Mouse (Mus musculus): ENCODE data around the gene Rab31. TPM values are rescaled to one million over a fixed set of nuclear protein-coding genes. Genes with fewer than 3 reads are reported as not detected.

The Rab31 gene
- polyA plus RNA-seq, 1 experiment from 2014 or later = 36.7 TPM

GRCm38 (mm10) chr17:65750301-65750700, 22.3 kb downstream of the Rab31 start:
- no peak overlapping the region for H3K27ac ChIP-seq
- H3K36me3 ChIP-seq = no peaks in the 10 kb centered on the region
- no peaks in the 10 kb centered on the region for H3K27me3 ChIP-seq
- H3K4me2 ChIP-seq = no peak overlapping the region
- H3K9ac ChIP-seq = no peak overlapping the region
- H3K4me3 ChIP-seq = no peak overlapping the region
- H3K9me3 ChIP-seq = no peaks in the 10 kb centered on the region
- no peaks in the 10 kb centered on the region for H3K4me1 ChIP-seq
- no peak for ATAC-seq (ENCODE audit: borderline replicate concordance, extremely low read depth, low FRiP score, low TSS enrichment)

- ATAC-seq (ENCODE audit: borderline replicate concordance, extremely low read depth, low FRiP score, low TSS enrichment) = no peak
- Histone ChIP-seq H3K4me2 (no peak overlapping the region), H3K36me3 (no peaks in the 10 kb centered on the region), H3K27me3 (no peaks in the 10 kb centered on the region), H3K9me3 (no peaks in the 10 kb centered on the region), H3K27ac (no peak overlapping the region), H3K4me1 (no peaks in the 10 kb centered on the region), H3K9ac (no peak overlapping the region), H3K4me3 (no peak overlapping the region)
- 91% methylated on average over 7 of the region's 7 CpGs for WGBS
These were observed 22.7 kb downstream of the Rab31 start for GRCm38 (mm10) chr17:65749803-65750202.

- 77% methylated on average over 6 of the region's 6 CpGs for WGBS
- Histone ChIP-seq H3K4me2 (no peak overlapping the region), H3K27ac (no peak overlapping the region), H3K4me1 (no peaks in the 10 kb centered on the region), H3K9me3 (no peaks in the 10 kb centered on the region), H3K36me3 (no peaks in the 10 kb centered on the region), H3K27me3 (no peaks in the 10 kb centered on the region), H3K4me3 (no peak overlapping the region), H3K9ac (no peak overlapping the region)
- ATAC-seq (ENCODE audit: borderline replicate concordance, extremely low read depth, low FRiP score, low TSS enrichment) = no peak
These were observed 23.6 kb downstream of the Rab31 start for GRCm38 (mm10) chr17:65748997-65749396.

- no peak overlapping the region for H3K9ac ChIP-seq
- WGBS = 78% methylated on average over 6 of the region's 6 CpGs
- no peaks in the 10 kb centered on the region for H3K36me3 ChIP-seq
- no peak overlapping the region for H3K4me2 ChIP-seq
- H3K9me3 ChIP-seq = no peaks in the 10 kb centered on the region
- H3K27me3 ChIP-seq = no peaks in the 10 kb centered on the region
- no peak overlapping the region for H3K4me3 ChIP-seq
- no peaks in the 10 kb centered on the region for H3K4me1 ChIP-seq
- ATAC-seq (ENCODE audit: borderline replicate concordance, extremely low read depth, low FRiP score, low TSS enrichment) = no peak
- no peak overlapping the region for H3K27ac ChIP-seq
These were observed 26.2 kb downstream of the Rab31 start for GRCm38 (mm10) chr17:65746314-65746713.

- H3K4me1 ChIP-seq = no peaks in the 10 kb centered on the region
- H3K9me3 ChIP-seq = no peaks in the 10 kb centered on the region
- H3K9ac ChIP-seq = no peak overlapping the region
- no peaks in the 10 kb centered on the region for H3K36me3 ChIP-seq
- no peaks in the 10 kb centered on the region for H3K27me3 ChIP-seq
- no peak for ATAC-seq (ENCODE audit: borderline replicate concordance, extremely low read depth, low FRiP score, low TSS enrichment)
- 74% methylated on average over 11 of the region's 11 CpGs for WGBS
- H3K4me2 ChIP-seq = no peak overlapping the region
- H3K27ac ChIP-seq = no peak overlapping the region
- H3K4me3 ChIP-seq = no peak overlapping the region
These were observed 28.8 kb downstream of the Rab31 start for GRCm38 (mm10) chr17:65743664-65744330.

- Histone ChIP-seq H3K9me3 (no peaks in the 10 kb centered on the region), H3K36me3 (no peaks in the 10 kb centered on the region), H3K27me3 (no peaks in the 10 kb centered on the region), H3K4me2 (no peak overlapping the region), H3K9ac (no peak overlapping the region), H3K4me3 (no peak overlapping the region), H3K27ac (no peak overlapping the region), H3K4me1 (no peaks in the 10 kb centered on the region)
- WGBS = 73% methylated on average over 4 of the region's 4 CpGs
- no peak for ATAC-seq (ENCODE audit: borderline replicate concordance, extremely low read depth, low FRiP score, low TSS enrichment)
These were observed 29.6 kb downstream of the Rab31 start for GRCm38 (mm10) chr17:65742969-65743368.

GRCm38 (mm10) chr17:65742245-65742905, 30.2 kb downstream of the Rab31 start:
- ATAC-seq (ENCODE audit: borderline replicate concordance, extremely low read depth, low FRiP score, low TSS enrichment) = no peak
- no peaks in the 10 kb centered on the region for H3K4me1 ChIP-seq
- no peaks in the 10 kb centered on the region for H3K9me3 ChIP-seq
- H3K27ac ChIP-seq = no peak overlapping the region
- H3K4me2 ChIP-seq = no peak overlapping the region
- H3K9ac ChIP-seq = no peak overlapping the region
- H3K36me3 ChIP-seq = no peaks in the 10 kb centered on the region
- 81% methylated on average over 10 of the region's 10 CpGs for WGBS
- H3K4me3 ChIP-seq = no peak overlapping the region
- no peaks in the 10 kb centered on the region for H3K27me3 ChIP-seq

GRCm38 (mm10) chr17:65741565-65741964, 31.0 kb downstream of the Rab31 start:
- 84% methylated on average over 4 of the region's 4 CpGs for WGBS
- H3K27ac ChIP-seq = no peak overlapping the region
- no peaks in the 10 kb centered on the region for H3K27me3 ChIP-seq
- no peak overlapping the region for H3K9ac ChIP-seq
- no peak overlapping the region for H3K4me2 ChIP-seq
- H3K4me3 ChIP-seq = no peak overlapping the region
- H3K36me3 ChIP-seq = no peaks in the 10 kb centered on the region
- H3K9me3 ChIP-seq = no peaks in the 10 kb centered on the region
- ATAC-seq (ENCODE audit: borderline replicate concordance, extremely low read depth, low FRiP score, low TSS enrichment) = no peak
- H3K4me1 ChIP-seq = no peaks in the 10 kb centered on the region

- Histone ChIP-seq H3K4me1 (no peaks in the 10 kb centered on the region), H3K4me2 (no peak overlapping the region), H3K9me3 (no peaks in the 10 kb centered on the region), H3K36me3 (no peaks in the 10 kb centered on the region), H3K4me3 (no peak overlapping the region), H3K27me3 (no peaks in the 10 kb centered on the region), H3K27ac (no peak overlapping the region), H3K9ac (no peak overlapping the region)
- ATAC-seq (ENCODE audit: borderline replicate concordance, extremely low read depth, low FRiP score, low TSS enrichment) = no peak
- 77% methylated on average over 15 of the region's 15 CpGs for WGBS
These were observed 32.5 kb downstream of the Rab31 start for GRCm38 (mm10) chr17:65739874-65740725.

- Histone ChIP-seq H3K4me1 (no peaks in the 10 kb centered on the region), H3K9ac (no peak overlapping the region), H3K4me3 (no peak overlapping the region), H3K9me3 (no peaks in the 10 kb centered on the region), H3K4me2 (no peak overlapping the region), H3K36me3 (no peaks in the 10 kb centered on the region), H3K27me3 (no peaks in the 10 kb centered on the region), H3K27ac (no peak overlapping the region)
- WGBS = 72% methylated on average over 6 of the region's 6 CpGs
- ATAC-seq (ENCODE audit: borderline replicate concordance, extremely low read depth, low FRiP score, low TSS enrichment) = no peak
These were observed 34.9 kb downstream of the Rab31 start for GRCm38 (mm10) chr17:65737622-65738021.

- Histone ChIP-seq H3K27ac (no peak overlapping the region), H3K36me3 (no peaks in the 10 kb centered on the region), H3K27me3 (no peaks in the 10 kb centered on the region), H3K4me3 (no peak overlapping the region), H3K9me3 (no peaks in the 10 kb centered on the region), H3K4me1 (no peaks in the 10 kb centered on the region), H3K9ac (no peak overlapping the region), H3K4me2 (no peak overlapping the region)
- no peak for ATAC-seq (ENCODE audit: borderline replicate concordance, extremely low read depth, low FRiP score, low TSS enrichment)
- WGBS = 80% methylated on average over 5 of the region's 5 CpGs
These were observed 35.4 kb downstream of the Rab31 start for GRCm38 (mm10) chr17:65737175-65737574.

- H3K4me3 ChIP-seq = no peak overlapping the region
- no peak overlapping the region for H3K9ac ChIP-seq
- 89% methylated on average over 2 of the region's 2 CpGs for WGBS
- no peak overlapping the region for H3K4me2 ChIP-seq
- no peak overlapping the region for H3K27ac ChIP-seq
- no peak for ATAC-seq (ENCODE audit: borderline replicate concordance, extremely low read depth, low FRiP score, low TSS enrichment)
- no peaks in the 10 kb centered on the region for H3K9me3 ChIP-seq
- H3K4me1 ChIP-seq = no peaks in the 10 kb centered on the region
- no peaks in the 10 kb centered on the region for H3K27me3 ChIP-seq
- no peaks in the 10 kb centered on the region for H3K36me3 ChIP-seq
These were observed 37.5 kb downstream of the Rab31 start for GRCm38 (mm10) chr17:65735088-65735487.

Data from lung, embryonic 15.5 days (tissue).